Mouse (Mus musculus) liver, embryonic 11.5 days (tissue): ENCODE measurements around the gene Gm47841. TPM values are rescaled to one million over a fixed set of nuclear protein-coding genes. Genes with fewer than 3 reads are reported as not detected.
A peak's percentile ranks its signal among the peaks of the same experiment; 100 is the strongest.

Source experiments
- ATAC-seq: fragments of 200-750 bp; cut with Nextera tagmentation; replicated peaks from 2 replicates; pipeline ENCODE4 v1.8.0; 2017; ENCODE audit warnings: moderate number of reproducible peaks, mild to moderate bottlenecking, moderate TSS enrichment, moderate library complexity; ENCODE audit not compliant: low FRiP score
- DNase-seq: peaks from one replicate; pipeline ENCODE4 v3.0.0-alpha.2; 2017; ENCODE audit warnings: low spot score
- H3K27ac ChIP-seq: fragments of 300-500 bp; sonication (generic); 2 replicates; pipeline ENCODE4 v1.5.1; 2014; ENCODE audit warnings: mild to moderate bottlenecking, low read depth, low read length, control low read depth
- H3K27me3 ChIP-seq: fragments of 300-500 bp; sonication (generic); replicated peaks from 2 replicates; pipeline ENCODE4 v1.6.1; 2014; ENCODE audit warnings: low read length, mixed read lengths; ENCODE audit not compliant: control insufficient read depth, insufficient read depth
- H3K36me3 ChIP-seq: fragments of 300-500 bp; sonication (generic); 2 replicates; pipeline ENCODE4 v1.6.1; 2014; ENCODE audit warnings: mild to moderate bottlenecking, low read length, moderate library complexity, mixed read lengths; ENCODE audit not compliant: control insufficient read depth, insufficient read depth
- H3K4me1 ChIP-seq: fragments of 300-500 bp; sonication (generic); replicated peaks from 2 replicates; pipeline ENCODE4 v1.6.1; 2014; ENCODE audit warnings: low read length, mixed read lengths; ENCODE audit not compliant: control insufficient read depth, insufficient read depth
- H3K4me2 ChIP-seq: fragments of 300-500 bp; sonication (generic); 2 replicates; pipeline ENCODE4 v1.6.1; 2014; ENCODE audit warnings: mild to moderate bottlenecking, control low read depth, moderate library complexity
- H3K4me3 ChIP-seq: fragments of 300-500 bp; sonication (generic); 2 replicates; pipeline ENCODE4 v1.5.1; 2014; ENCODE audit warnings: low read depth, low read length, control low read depth
- H3K9ac ChIP-seq: fragments of 300-500 bp; sonication (generic); 2 replicates; pipeline ENCODE4 v1.6.1; 2014; ENCODE audit warnings: low read depth, low read length, control low read depth
- H3K9me3 ChIP-seq: fragments of 300-500 bp; sonication (generic); 2 replicates; pipeline ENCODE4 v1.6.1; 2016; ENCODE audit warnings: low read length, inconsistent platforms, mixed read lengths; ENCODE audit not compliant: control insufficient read depth
- WGBS: fragments of 180-500 bp; shearing (Covaris S2); extraction: QIAGEN DNeasy Blood & Tissue Kit; methylation state at CpG from one replicate; pipeline ENCODE4 v1.1.7; 2014; 5-methylcytosine and 5-hydroxymethylcytosine counted together
- polyA plus RNA-seq: library from polyadenylated mRNA; unstranded; fragments of >200 nt; fragmentation: Nextera tagmentation; extraction: Ambion mirVana; gene quantifications from 2 replicates; pipeline ENCODE4 v1.2.1, GENCODE M21; 2014

Gene Gm47841
- polyA plus RNA-seq, 1 experiment from 2014 or later = not detected

DNA sequence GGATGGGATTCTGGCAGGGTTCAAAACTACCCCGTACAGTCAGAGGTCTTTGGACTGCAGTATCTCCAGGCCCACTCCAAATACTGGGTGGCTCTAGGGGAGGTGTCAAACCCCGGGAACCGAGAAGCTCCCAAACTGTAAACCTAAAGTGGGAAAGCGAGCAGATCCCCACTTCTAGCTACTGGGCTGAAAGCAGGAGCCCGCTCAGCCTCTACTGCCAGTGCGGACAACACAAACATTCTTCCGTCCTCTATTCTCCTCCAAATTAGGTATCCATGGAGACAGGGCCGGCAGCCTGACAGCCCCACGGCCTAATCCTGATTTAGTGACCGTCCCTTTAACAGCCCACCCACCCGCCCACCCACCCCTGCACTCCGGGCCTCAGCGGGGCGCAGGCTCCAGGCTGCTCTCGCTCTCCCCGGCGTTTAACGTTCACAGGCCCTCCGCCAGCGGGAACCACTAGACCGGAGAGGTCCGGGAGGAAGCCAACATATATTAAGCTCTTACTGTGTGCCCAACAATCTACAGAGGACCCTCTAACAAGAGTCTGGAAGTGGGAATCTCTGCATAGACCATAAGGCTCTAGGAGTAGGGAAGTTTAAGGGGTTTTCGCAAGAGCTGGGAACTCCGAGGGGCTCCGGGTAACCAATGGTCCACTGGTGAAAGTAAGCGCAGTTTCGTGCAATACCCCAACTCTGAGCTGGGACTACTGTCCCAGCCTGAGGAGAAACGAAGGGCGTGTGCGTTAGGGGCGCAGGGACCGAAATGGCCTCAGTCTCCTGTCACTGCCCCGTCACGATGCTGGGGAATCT is 30.0 kb upstream of the Gm47841 start:
- H3K4me1 ChIP-seq = peaks cover 17% of the 10 kb centered on the region
- no peak for ATAC-seq

DNA sequence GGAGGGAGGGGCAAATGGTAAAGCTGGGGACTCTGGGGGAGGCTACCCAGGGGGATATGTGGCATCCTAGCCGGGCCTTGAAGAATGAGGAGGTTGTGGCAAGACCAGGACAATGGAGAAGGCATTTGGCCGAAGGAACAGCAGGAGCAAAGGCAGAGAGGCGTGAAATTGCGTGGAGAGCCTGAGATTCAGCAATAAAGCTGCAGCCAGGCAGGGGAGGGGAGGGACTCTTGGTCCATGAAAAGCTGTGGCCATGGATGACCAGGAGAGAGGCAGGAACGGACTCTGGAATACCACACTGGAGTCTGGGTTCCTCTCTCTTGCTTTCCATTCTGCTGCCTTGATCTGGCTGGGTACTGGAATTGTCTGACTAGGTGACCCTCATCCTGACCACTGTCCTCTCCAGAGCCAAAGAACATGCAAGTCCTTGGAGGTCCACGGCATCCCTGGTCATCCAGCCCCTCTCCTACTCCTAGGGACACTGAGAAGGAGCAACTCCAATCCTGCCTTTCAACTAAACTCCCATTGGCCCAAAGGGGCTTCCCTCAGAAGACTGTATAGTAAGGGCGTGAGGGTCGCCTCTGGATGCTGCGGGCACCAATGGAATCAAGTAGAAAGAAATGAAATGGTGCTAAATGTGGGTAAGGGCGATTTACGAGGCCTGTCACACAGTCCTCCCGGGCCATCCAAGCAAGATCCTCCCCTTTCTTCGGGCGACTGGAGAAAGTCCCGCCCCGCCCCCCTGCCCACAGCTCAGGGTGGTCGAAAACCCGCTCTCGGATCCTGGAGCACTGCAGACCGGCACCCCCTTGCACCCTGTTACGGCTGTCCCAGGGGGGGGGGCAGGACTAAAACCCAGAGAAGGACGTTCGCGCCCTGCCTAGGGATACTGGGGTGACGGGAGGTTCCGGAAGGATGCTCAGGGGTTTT is 29.1 kb upstream of the Gm47841 start:
- Histone ChIP-seq H3K4me3 (peak overlapping the region; percentile 70; the same call in 1 of the 2 replicates), H3K27me3 (peaks cover 58% of the 10 kb centered on the region), H3K9ac (no peak overlapping the region)

More for the DNA sequence above, 30.0 kb upstream of the Gm47841 start:
- peak overlapping the region; percentile 63 for H3K4me2 ChIP-seq
- peaks cover 58% of the 10 kb centered on the region for H3K27me3 ChIP-seq
- H3K9ac ChIP-seq = peak overlapping the region; percentile 64
- no peaks in the 10 kb centered on the region for H3K9me3 ChIP-seq
- WGBS = 3% methylated on average over 34 of the region's 34 CpGs
- H3K4me3 ChIP-seq = peak overlapping the region; percentile 70
- no peaks in the 10 kb centered on the region; the same call in 1 of the 2 replicates for H3K36me3 ChIP-seq
- peak; percentile 52 for DNase-seq
- no peak overlapping the region; the same call in 1 of the 2 replicates for H3K27ac ChIP-seq

GRCm38 (mm10) chr15:101075656-101076055 is 28.5 kb upstream of the Gm47841 start:
- H3K36me3 ChIP-seq = no peaks in the 10 kb centered on the region; the same call in 1 of the 2 replicates
- no peak overlapping the region for H3K4me2 ChIP-seq
- no peaks in the 10 kb centered on the region for H3K9me3 ChIP-seq
- DNase-seq (no peak), ATAC-seq (no peak)
- peaks cover 54% of the 10 kb centered on the region for H3K27me3 ChIP-seq
- H3K9ac ChIP-seq = no peak overlapping the region
- H3K27ac ChIP-seq = no peak overlapping the region
- 53% methylated on average over 5 of the region's 5 CpGs for WGBS
- peaks cover 19% of the 10 kb centered on the region for H3K4me1 ChIP-seq
- no peak overlapping the region for H3K4me3 ChIP-seq

More for the DNA sequence above, 29.1 kb upstream of the Gm47841 start:
- WGBS = 17% methylated on average over 26 of the region's 26 CpGs
- DNase-seq (no peak), ATAC-seq (no peak)
- Histone ChIP-seq H3K4me2 (peak overlapping the region; percentile 63), H3K36me3 (no peaks in the 10 kb centered on the region; the same call in 1 of the 2 replicates), H3K27ac (no peak overlapping the region), H3K9me3 (no peaks in the 10 kb centered on the region), H3K4me1 (peaks cover 17% of the 10 kb centered on the region)

GRCm38 (mm10) chr15:101075150-101075549 is 28.0 kb upstream of the Gm47841 start:
- Histone ChIP-seq H3K27ac (no peak overlapping the region), H3K4me3 (no peak overlapping the region), H3K36me3 (no peaks in the 10 kb centered on the region; the same call in 1 of the 2 replicates), H3K4me2 (no peak overlapping the region), H3K27me3 (peaks cover 52% of the 10 kb centered on the region), H3K9me3 (no peaks in the 10 kb centered on the region), H3K4me1 (peaks cover 23% of the 10 kb centered on the region), H3K9ac (no peak overlapping the region)
- no peak for ATAC-seq
- 78% methylated on average over 4 of the region's 4 CpGs for WGBS
- DNase-seq = no peak

- H3K4me1 ChIP-seq = peaks cover 32% of the 10 kb centered on the region
- no peak overlapping the region for H3K27ac ChIP-seq
- ATAC-seq (no peak), DNase-seq (no peak)
- H3K9me3 ChIP-seq = no peaks in the 10 kb centered on the region
- WGBS = 84% methylated on average over 5 of the region's 5 CpGs
- H3K36me3 ChIP-seq = no peaks in the 10 kb centered on the region; the same call in 1 of the 2 replicates
- peaks cover 44% of the 10 kb centered on the region for H3K27me3 ChIP-seq
- no peak overlapping the region for H3K9ac ChIP-seq
- no peak overlapping the region for H3K4me3 ChIP-seq
- no peak overlapping the region for H3K4me2 ChIP-seq
Measured at GRCm38 (mm10) chr15:101074067-101074466, 26.9 kb upstream of the Gm47841 start.

DNA sequence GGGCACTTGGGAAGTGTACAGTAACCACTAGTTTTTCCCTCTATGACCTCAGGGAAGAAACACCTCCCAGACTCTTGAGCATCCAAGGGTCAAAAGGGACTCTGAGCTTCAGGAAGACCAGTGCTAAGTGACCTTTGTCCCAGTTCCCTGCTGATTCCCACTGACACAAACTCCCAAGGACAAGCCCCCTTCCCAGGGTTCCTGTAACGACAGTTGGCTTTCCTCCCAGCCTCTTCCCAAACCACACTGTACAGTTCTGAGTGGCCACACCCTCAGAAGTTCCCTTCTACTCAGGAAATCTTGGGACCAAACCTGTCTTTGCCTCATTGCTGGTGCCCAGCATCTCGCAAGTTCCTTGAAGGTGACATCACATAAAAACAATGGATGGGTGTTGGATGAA is 25.5 kb upstream of the Gm47841 start:
- Histone ChIP-seq H3K27ac (no peak overlapping the region), H3K36me3 (no peaks in the 10 kb centered on the region; the same call in 1 of the 2 replicates), H3K27me3 (peaks cover 31% of the 10 kb centered on the region), H3K9ac (no peak overlapping the region), H3K4me1 (peaks cover 38% of the 10 kb centered on the region), H3K4me3 (no peak overlapping the region), H3K4me2 (no peak overlapping the region), H3K9me3 (no peaks in the 10 kb centered on the region)
- no peak for ATAC-seq
- WGBS = 56% methylated on average over 2 of the region's 2 CpGs
- DNase-seq = no peak

GRCm38 (mm10) chr15:101070762-101071161 is 23.6 kb upstream of the Gm47841 start:
- ATAC-seq (no peak), DNase-seq (no peak)
- Histone ChIP-seq H3K27ac (no peak overlapping the region), H3K36me3 (no peaks in the 10 kb centered on the region; the same call in 1 of the 2 replicates), H3K4me1 (peaks cover 41% of the 10 kb centered on the region), H3K9ac (no peak overlapping the region), H3K9me3 (no peaks in the 10 kb centered on the region), H3K4me3 (no peak overlapping the region), H3K4me2 (no peak overlapping the region), H3K27me3 (peaks cover 12% of the 10 kb centered on the region)
- WGBS = 28% methylated on average over 5 of the region's 5 CpGs

DNA sequence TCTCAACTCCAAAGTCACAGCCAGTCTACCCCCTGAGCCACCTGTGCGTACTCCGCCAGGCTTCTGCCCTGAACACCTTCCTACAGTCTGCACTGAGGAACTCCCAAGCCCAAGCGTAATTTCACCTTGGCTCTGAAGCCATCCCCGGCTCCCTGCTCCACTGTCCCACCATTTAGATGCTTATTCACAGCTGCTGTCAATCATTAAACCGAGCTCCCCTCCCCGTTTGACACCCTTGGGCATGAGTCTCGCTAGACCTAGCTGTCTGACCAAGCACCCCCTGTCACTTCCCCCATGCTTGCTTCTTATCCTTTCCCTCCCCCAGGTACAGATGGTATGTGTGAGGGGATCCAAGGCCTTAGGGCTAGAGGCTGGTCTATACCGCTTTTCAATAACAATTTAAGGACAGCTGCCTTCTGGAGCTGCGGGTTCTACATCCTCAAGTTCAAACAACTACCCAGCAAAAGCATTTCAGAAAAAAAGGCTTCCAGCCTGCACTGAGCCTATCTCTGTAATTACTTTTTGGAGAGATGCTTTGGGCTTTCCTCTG is 22.5 kb upstream of the Gm47841 start:
- WGBS = 48% methylated on average over 9 of the region's 9 CpGs
- Histone ChIP-seq H3K9ac (0 out of 2 replicates have a peak overlapping the region, but pooled peaks have one; percentile 5), H3K36me3 (no peaks in the 10 kb centered on the region; the same call in 1 of the 2 replicates), H3K4me3 (no peak overlapping the region), H3K27ac (no peak overlapping the region), H3K4me2 (no peak overlapping the region), H3K4me1 (peaks cover 44% of the 10 kb centered on the region), H3K27me3 (peaks cover 4% of the 10 kb centered on the region; the same call in 1 of the 2 replicates), H3K9me3 (no peaks in the 10 kb centered on the region)
- DNase-seq (no peak), ATAC-seq (no peak)
